Mouse (Mus musculus) small intestine, adult 2 months (tissue): ENCODE results near the gene Baz2b. TPM values are rescaled to one million over a fixed set of nuclear protein-coding genes. Genes with fewer than 3 reads are reported as not detected.

ENCODE experiments used
- H3K27ac ChIP-seq: fragments of 200-500 bp; 2 replicates; pipeline ENCODE4 v1.5.1; 2012; ENCODE audit warnings: low read depth, low read length, control low read depth, inconsistent platforms; ENCODE audit not compliant: insufficient read depth
- H3K27me3 ChIP-seq: fragments of 200-500 bp; 2 replicates; pipeline ENCODE4 v1.6.1; 2012; ENCODE audit warnings: mild to moderate bottlenecking, moderate library complexity, low read length, inconsistent platforms; ENCODE audit not compliant: control insufficient read depth, insufficient read depth
- H3K36me3 ChIP-seq: fragments of 200-500 bp; 2 replicates; pipeline ENCODE4 v1.6.1; 2012; ENCODE audit warnings: mild to moderate bottlenecking, low read length, control low read depth, inconsistent platforms; ENCODE audit not compliant: control insufficient read depth, insufficient read depth
- H3K4me1 ChIP-seq: fragments of 200-500 bp; 2 replicates; pipeline ENCODE4 v1.6.1; 2012; ENCODE audit warnings: low read length, inconsistent platforms, mixed read lengths; ENCODE audit not compliant: control insufficient read depth, insufficient read depth, insufficient read length
- H3K4me3 ChIP-seq: fragments of 200-500 bp; 2 replicates; pipeline ENCODE4 v1.5.1; 2012; ENCODE audit warnings: low read depth, mild to moderate bottlenecking, control low read depth, inconsistent platforms, low read length, moderate library complexity
- CTCF ChIP-seq: fragments of 200-500 bp; IDR thresholded peaks from 2 replicates; pipeline ENCODE4 v1.5.1; 2012; ENCODE audit warnings: low read depth, mild to moderate bottlenecking, control low read depth, inconsistent platforms, low read length, moderate library complexity, mixed read lengths; ENCODE audit not compliant: insufficient replicate concordance, insufficient read length; ENCODE audit errors: extremely low read depth
- POLR2A ChIP-seq: fragments of 200-500 bp; IDR thresholded peaks from 2 replicates; pipeline ENCODE4 v1.6.1; 2012; ENCODE audit warnings: low read depth, mild to moderate bottlenecking, control low read depth, inconsistent platforms, low read length, moderate library complexity
- whole genome bisulfite sequencing: fragments of 180-500 bp; shearing (Covaris S2); methylation state at CpG from one replicate; pipeline ENCODE4 v1.1.7; 2018; 5-methylcytosine and 5-hydroxymethylcytosine counted together
- polyA plus RNA-seq: library from polyadenylated mRNA; depleted of rRNA; stranded (reverse); fragments of >200 nt; gene quantifications from 2 replicates; pipeline ENCODE4 v1.2.3, GENCODE M21; 2012

The Baz2b gene
- polyA plus RNA-seq, 1 experiment, result 9.9 TPM

DNA sequence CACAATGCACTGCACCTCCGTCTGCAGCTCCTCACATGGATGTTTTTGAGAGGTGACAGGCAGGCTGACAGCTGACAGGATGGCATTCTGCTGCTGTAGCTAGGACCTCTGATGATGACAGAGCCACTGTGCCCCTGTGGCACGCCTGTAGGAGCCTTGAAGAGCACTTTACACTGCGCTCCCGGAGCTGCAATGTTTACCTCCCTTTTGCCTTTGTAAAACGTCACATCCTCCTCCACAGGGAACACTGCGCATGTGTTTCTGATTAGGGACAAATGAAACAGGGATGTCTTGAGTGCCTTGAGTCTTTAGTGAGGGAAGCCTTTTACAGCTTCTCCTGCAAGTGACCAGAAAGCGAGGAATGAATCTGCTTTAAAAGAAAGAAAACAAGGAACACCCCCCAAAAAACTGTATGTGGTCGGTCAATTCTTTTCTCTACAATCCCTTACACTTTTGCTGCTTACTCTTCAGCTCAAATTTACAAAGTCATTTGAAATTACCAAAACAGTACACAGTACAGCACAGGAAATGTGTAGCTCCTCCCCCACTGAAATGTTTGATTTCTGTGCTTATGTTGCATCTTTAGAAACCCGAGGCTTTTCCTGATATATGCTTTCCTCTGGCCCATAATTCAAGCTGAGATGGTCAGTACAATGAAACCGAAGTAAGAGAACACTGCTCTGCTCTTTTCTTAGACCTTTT, 217.0 kb downstream of the Baz2b start:
- Histone ChIP-seq H3K27ac (no peak overlapping the region), H3K27me3 (no peaks in the 10 kb centered on the region), H3K4me1 (peaks cover 4% of the 10 kb centered on the region; the same call in 1 of the 2 replicates), H3K36me3 (peaks cover 8% of the 10 kb centered on the region), H3K4me3 (no peak overlapping the region)
- WGBS, result 75% methylated on average over 10 of the region's 10 CpGs
- TF ChIP-seq CTCF, result no peak

DNA sequence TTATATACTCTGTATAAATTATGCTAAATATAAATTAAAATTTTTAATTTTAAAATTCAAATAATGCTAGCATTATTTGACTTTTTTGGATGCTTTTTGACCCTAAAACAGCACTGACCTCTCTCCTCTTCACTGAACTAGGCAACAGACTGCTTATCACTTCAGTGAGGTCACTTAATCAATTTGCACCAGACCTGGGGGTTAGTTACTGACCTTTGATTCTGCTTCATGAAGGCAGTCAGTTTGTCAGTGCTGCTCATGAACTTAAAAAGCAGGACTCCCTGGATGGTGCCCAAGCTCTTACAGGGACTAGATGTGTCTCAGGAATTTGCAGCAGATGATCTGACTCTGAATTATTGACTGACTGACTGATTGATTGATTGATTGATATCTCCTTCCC, 217.9 kb downstream of the Baz2b start:
- Histone ChIP-seq H3K27me3 (no peaks in the 10 kb centered on the region), H3K36me3 (peaks cover 8% of the 10 kb centered on the region), H3K4me3 (no peak overlapping the region), H3K27ac (no peak overlapping the region), H3K4me1 (peaks cover 4% of the 10 kb centered on the region; the same call in 1 of the 2 replicates)
- TF ChIP-seq CTCF (no peak), POLR2A (no peak)

DNA sequence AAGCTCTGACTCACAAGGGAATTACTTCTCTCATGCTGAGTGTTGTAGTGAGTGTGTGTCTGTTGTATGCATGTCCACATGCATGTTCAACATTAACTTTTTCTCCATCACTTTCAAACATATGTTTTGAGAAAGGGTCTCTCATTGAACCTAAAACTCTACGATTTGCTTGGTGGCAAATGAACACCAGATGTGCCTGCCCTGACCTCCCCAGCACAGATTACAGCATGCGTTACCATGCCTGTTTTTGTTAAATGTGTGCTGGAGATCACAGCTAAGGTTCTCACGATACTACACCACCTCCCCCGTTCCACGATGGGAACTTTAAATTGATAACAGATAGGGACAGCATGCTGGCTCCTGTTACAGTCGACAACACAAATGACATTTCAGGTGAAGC, 222.1 kb downstream of the Baz2b start:
- H3K4me1 ChIP-seq, result peaks cover 4% of the 10 kb centered on the region; the same call in 1 of the 2 replicates
- WGBS, result 77% methylated on average over 6 of the region's 6 CpGs
- no peak overlapping the region for H3K27ac ChIP-seq
- H3K27me3 ChIP-seq, result no peaks in the 10 kb centered on the region
- no peak overlapping the region for H3K4me3 ChIP-seq
- no peak for TF ChIP-seq POLR2A
- TF ChIP-seq CTCF, result no peak
- peaks cover 12% of the 10 kb centered on the region for H3K36me3 ChIP-seq

DNA sequence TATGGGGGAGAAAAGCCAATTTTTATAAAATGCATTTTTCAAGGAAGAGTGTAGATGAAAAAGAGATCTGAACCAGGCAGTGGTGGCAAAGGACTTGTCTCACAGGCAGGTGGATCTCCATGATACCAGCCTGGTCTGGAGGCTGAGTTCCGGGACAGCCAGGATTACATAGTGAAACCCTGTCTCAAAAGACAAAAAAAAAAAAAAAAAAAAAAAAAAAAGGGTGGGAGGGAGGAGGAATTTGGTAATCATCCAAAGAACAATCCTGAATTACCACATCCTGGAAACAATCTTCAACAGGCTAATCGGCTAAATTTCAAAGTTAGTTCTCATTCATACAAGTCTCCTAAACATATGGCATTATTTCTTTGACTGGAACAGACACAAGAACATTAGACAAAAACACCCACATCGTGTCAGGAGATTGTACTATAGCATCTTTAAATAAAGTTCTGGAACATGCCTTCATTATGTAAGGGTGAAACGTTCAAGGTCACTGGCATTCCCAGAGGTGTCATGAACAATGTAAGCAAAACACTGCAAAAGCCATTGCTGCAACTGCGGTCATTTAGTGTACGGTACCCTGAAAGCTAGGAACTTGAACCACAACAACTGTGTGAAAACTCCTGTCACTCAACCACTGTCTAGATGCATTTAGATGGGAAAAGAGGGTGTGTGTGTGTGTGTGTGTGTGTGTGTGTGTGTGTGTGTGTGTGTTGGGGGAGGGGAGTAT, 230.0 kb downstream of the Baz2b start:
- Histone ChIP-seq H3K27ac (no peak overlapping the region), H3K27me3 (no peaks in the 10 kb centered on the region), H3K36me3 (peaks cover 29% of the 10 kb centered on the region), H3K4me1 (no peaks in the 10 kb centered on the region), H3K4me3 (no peak overlapping the region)
- 52% methylated on average over 6 of the region's 6 CpGs for whole genome bisulfite sequencing
- TF ChIP-seq POLR2A (no peak), CTCF (no peak)

DNA sequence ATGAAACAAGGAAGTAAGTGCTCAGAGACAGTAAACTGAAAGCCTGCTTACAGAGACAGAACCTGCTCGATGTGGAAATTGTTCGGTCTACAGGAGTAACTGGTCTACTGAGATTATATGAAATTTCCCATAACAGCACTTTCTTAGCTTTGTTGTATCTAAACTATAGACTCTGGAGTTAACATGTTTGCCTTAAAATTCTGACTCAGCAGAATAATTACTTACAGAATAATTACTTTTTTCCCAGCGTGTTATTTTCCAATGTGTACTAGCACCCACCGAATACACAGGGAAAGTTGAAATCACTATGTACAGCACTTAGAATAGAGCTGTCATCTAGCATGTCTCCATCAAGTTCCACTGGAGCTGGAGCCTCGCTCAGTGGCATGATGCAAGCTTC, 233.0 kb downstream of the Baz2b start:
- no peaks in the 10 kb centered on the region for H3K4me1 ChIP-seq
- no peak overlapping the region for H3K27ac ChIP-seq
- TF ChIP-seq CTCF (no peak), POLR2A (no peak)
- H3K27me3 ChIP-seq, result no peaks in the 10 kb centered on the region
- 85% methylated on average over 5 of the region's 5 CpGs for WGBS
- peaks cover 24% of the 10 kb centered on the region for H3K36me3 ChIP-seq
- H3K4me3 ChIP-seq, result no peak overlapping the region

DNA sequence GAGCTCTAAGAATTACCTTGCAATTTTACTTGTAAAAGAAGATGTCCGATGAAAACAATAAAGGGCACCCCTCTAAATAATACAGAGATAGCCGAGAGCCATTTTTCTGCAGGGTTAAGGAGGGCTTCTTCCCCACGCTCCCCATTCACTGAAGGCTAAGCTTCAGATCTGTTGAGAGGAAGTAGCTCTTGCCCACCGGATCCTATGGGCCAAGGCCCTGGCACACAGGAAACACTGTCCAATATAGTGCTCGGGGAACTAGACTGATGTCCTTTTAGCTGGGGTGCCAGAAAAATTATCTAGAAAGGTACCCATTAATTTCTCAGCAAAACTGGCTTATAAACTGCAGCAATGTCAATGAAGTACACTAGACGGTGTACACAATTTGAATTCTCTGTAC, 233.9 kb downstream of the Baz2b start:
- no peak overlapping the region for H3K4me3 ChIP-seq
- no peak for TF ChIP-seq CTCF
- no peak for TF ChIP-seq POLR2A
- no peaks in the 10 kb centered on the region for H3K4me1 ChIP-seq
- WGBS, result 91% methylated on average over 6 of the region's 6 CpGs
- H3K36me3 ChIP-seq, result peaks cover 24% of the 10 kb centered on the region
- H3K27me3 ChIP-seq, result no peaks in the 10 kb centered on the region
- H3K27ac ChIP-seq, result no peak overlapping the region

DNA sequence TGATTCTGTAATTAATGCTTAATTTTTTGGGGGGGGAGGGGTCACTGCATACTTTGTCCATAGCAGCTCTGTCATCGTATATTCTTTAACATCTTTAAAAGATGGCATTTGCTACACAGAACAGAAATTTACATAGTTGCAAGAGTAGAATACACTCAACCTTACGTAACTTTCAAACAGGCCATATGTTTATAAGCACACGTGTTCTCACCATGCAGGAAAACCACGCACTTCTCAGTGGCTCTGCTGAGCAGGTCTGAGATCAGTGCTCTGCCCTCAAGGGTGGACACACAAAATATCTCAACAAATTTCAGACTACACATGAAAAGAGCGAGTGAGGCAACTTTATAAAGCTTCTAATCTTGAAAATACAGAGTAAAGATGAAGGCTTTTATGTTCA, 235.7 kb downstream of the Baz2b start:
- no peak overlapping the region for H3K4me3 ChIP-seq
- H3K27ac ChIP-seq, result no peak overlapping the region
- H3K36me3 ChIP-seq, result peaks cover 32% of the 10 kb centered on the region
- 86% methylated on average over 5 of the region's 5 CpGs for WGBS
- no peak for TF ChIP-seq POLR2A
- TF ChIP-seq CTCF, result no peak
- no peaks in the 10 kb centered on the region for H3K4me1 ChIP-seq
- no peaks in the 10 kb centered on the region for H3K27me3 ChIP-seq
